Mouse (Mus musculus): Measurements from ENCODE around the gene Iqschfp. TPM values are rescaled to one million over a fixed set of nuclear protein-coding genes. Genes with fewer than 3 reads are reported as not detected.
A peak's percentile ranks its signal among the peaks of the same experiment; 100 is the strongest.

Iqschfp gene
- polyA plus RNA-seq, 1 experiment from 2014 or later: 5.3 TPM

DNA sequence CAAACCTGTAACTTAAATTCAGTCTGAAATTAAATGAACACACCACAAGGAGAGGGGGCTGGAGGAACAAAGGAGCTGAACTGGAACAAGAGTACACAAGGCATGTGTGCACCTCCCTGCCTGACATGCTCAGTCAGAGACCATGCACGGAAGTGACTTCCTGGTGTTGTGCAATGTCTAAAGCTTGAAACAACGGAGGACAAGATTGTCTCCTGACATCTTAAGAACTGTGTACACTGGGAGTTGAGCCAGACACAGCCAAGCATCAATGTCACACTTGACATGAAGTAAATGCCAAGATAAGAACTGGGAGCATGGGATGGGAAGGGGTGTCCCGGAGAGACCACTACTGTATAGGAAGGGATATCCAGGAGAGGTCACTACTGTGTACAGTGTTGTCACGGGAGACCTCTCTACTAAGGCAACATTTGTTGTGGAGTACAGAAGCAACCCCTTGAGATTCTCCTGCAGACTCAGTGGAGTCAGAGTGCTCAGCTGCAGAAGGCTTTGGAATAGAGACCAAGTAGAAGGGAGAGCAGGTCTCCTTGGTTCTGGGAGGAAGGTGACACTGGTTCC is 663.1 kb downstream of the Iqschfp start:
- no peaks in the 10 kb centered on the region for H3K27me3 ChIP-seq (replicated peaks; ENCODE audit: control insufficient read depth, insufficient read depth, low read length)

DNA sequence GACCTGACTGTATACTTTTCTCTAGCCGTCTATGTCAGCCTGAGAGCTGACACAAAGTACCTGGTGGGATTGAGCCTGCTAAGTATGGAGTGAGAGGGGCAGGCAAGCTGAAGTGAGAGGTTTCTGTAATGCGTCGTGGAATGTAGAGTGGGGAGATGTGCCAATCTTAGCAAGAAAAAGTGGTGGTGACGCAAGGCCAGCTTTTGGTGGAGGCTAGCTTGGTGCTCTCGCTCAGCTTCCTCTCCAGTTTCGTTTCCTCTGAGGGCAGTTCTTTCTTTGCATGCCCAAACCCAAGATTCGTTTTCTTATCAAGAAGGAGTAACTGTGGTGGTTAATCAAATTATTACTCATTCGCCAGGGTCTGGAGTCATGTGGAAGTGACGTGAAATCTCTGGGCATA is 664.9 kb downstream of the Iqschfp start:
- WGBS: 95% methylated on average over 9 of the region's 9 CpGs

More for the DNA sequence above, 663.1 kb downstream of the Iqschfp start:
- Histone ChIP-seq H3K4me3 (replicated peaks; ENCODE audit: low read length) (no peak overlapping the region), H3K27ac (ENCODE audit: low read length) (no peak overlapping the region), H3K4me1 (replicated peaks; ENCODE audit: control insufficient read depth, insufficient read depth, low read length) (no peaks in the 10 kb centered on the region), H3K36me3 (ENCODE audit: control insufficient read depth, insufficient read depth) (no peaks in the 10 kb centered on the region), H3K9me3 (ENCODE audit: control insufficient read depth, low read length) (no peaks in the 10 kb centered on the region), H3K4me2 (ENCODE audit: low read length) (no peak overlapping the region), H3K9ac (replicated peaks; ENCODE audit: low read depth, low read length) (no peak overlapping the region)
- ATAC-seq: no peak
- 80% methylated on average over 4 of the region's 4 CpGs for WGBS

DNA sequence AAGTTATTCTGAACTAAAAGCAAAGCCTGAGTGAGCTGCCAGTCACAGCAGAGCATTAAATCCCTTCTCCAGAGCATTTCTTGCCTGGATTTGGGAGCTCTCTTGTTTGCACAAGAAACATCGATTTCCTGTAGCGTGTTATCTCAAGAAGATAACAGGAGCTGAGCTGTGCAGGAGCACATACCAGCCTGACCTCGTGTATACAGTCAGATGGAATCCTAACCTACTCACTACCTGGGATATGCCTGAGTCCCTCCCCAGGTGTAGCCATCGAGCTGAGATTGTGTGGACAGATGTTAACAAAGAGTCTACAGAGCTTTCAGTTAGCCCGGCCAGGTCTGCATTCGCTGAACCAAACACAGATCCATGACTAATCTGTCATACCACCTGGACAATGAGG is 666.7 kb downstream of the Iqschfp start:
- no peaks in the 10 kb centered on the region for H3K27me3 ChIP-seq (replicated peaks; ENCODE audit: control insufficient read depth, insufficient read depth, low read length)
- no peaks in the 10 kb centered on the region for H3K9me3 ChIP-seq (ENCODE audit: control insufficient read depth, low read length)
- H3K4me3 ChIP-seq (replicated peaks; ENCODE audit: low read length): no peak overlapping the region
- H3K27ac ChIP-seq (ENCODE audit: low read length): no peak overlapping the region
- H3K9ac ChIP-seq (replicated peaks; ENCODE audit: low read depth, low read length): no peak overlapping the region
- ATAC-seq: no peak
- 88% methylated on average over 6 of the region's 6 CpGs for WGBS
- no peaks in the 10 kb centered on the region for H3K36me3 ChIP-seq (ENCODE audit: control insufficient read depth, insufficient read depth)
- H3K4me2 ChIP-seq (ENCODE audit: low read length): no peak overlapping the region
- H3K4me1 ChIP-seq (replicated peaks; ENCODE audit: control insufficient read depth, insufficient read depth, low read length): peaks cover 6% of the 10 kb centered on the region

More for the DNA sequence above, 664.9 kb downstream of the Iqschfp start:
- no peak for ATAC-seq
- Histone ChIP-seq H3K4me3 (replicated peaks; ENCODE audit: low read length) (no peak overlapping the region), H3K4me1 (replicated peaks; ENCODE audit: control insufficient read depth, insufficient read depth, low read length) (no peaks in the 10 kb centered on the region), H3K36me3 (ENCODE audit: control insufficient read depth, insufficient read depth) (no peaks in the 10 kb centered on the region), H3K9me3 (ENCODE audit: control insufficient read depth, low read length) (no peaks in the 10 kb centered on the region), H3K9ac (replicated peaks; ENCODE audit: low read depth, low read length) (no peak overlapping the region), H3K27me3 (replicated peaks; ENCODE audit: control insufficient read depth, insufficient read depth, low read length) (no peaks in the 10 kb centered on the region), H3K27ac (ENCODE audit: low read length) (no peak overlapping the region), H3K4me2 (ENCODE audit: low read length) (no peak overlapping the region)

DNA sequence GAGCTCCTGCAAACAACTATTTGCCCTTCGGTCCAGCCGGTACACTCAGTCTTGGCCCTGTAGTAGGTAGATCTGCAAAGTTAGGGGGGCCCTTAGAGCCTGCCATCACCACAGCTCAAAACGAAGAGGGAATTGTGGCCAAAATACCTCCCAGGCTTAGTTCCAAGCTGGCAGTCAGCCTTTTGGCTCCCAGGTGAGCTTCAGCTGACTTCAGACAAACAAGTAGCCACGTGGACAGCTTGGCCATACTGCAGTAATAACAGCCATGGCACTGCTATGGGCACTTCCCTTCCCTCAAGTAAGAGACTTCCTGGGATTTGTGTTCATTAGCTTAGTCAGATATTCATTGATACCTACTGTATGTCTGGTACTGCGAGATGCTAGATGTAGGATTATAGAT is 668.0 kb downstream of the Iqschfp start:
- Histone ChIP-seq H3K4me3 (replicated peaks; ENCODE audit: low read length) (no peak overlapping the region), H3K36me3 (ENCODE audit: control insufficient read depth, insufficient read depth) (no peaks in the 10 kb centered on the region), H3K4me1 (replicated peaks; ENCODE audit: control insufficient read depth, insufficient read depth, low read length) (peaks cover 16% of the 10 kb centered on the region), H3K27me3 (replicated peaks; ENCODE audit: control insufficient read depth, insufficient read depth, low read length) (no peaks in the 10 kb centered on the region), H3K27ac (ENCODE audit: low read length) (no peak overlapping the region), H3K9ac (replicated peaks; ENCODE audit: low read depth, low read length) (no peak overlapping the region), H3K9me3 (ENCODE audit: control insufficient read depth, low read length) (no peaks in the 10 kb centered on the region), H3K4me2 (ENCODE audit: low read length) (no peak overlapping the region)
- 72% methylated on average over 5 of the region's 5 CpGs for WGBS
- no peak for ATAC-seq

DNA sequence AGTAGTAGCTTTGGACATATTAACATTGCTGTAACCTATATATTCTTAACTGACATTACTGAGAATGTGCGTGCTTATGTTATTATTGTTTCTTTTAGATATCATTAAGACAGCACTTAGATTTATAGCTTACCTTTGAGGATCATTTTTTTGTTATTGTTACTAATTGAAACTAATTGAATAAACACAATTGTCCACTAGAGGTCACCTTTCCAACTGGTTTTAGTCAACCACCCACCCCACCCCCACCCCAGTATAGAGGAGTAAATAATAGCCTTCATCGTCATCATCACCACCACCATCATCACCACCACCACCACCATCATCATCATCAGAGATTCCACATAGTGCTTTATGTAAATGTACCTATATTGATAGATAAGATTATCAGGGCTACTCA is 670.8 kb downstream of the Iqschfp start:
- Histone ChIP-seq H3K27me3 (replicated peaks; ENCODE audit: control insufficient read depth, insufficient read depth, low read length) (no peaks in the 10 kb centered on the region), H3K4me3 (replicated peaks; ENCODE audit: low read length) (no peak overlapping the region), H3K36me3 (ENCODE audit: control insufficient read depth, insufficient read depth) (no peaks in the 10 kb centered on the region), H3K9ac (replicated peaks; ENCODE audit: low read depth, low read length) (no peak overlapping the region), H3K9me3 (ENCODE audit: control insufficient read depth, low read length) (no peaks in the 10 kb centered on the region), H3K4me1 (replicated peaks; ENCODE audit: control insufficient read depth, insufficient read depth, low read length) (peaks cover 22% of the 10 kb centered on the region), H3K4me2 (ENCODE audit: low read length) (no peak overlapping the region), H3K27ac (ENCODE audit: low read length) (no peak overlapping the region)
- ATAC-seq: no peak
- WGBS: 69% methylated on average over 2 of the region's 2 CpGs

DNA sequence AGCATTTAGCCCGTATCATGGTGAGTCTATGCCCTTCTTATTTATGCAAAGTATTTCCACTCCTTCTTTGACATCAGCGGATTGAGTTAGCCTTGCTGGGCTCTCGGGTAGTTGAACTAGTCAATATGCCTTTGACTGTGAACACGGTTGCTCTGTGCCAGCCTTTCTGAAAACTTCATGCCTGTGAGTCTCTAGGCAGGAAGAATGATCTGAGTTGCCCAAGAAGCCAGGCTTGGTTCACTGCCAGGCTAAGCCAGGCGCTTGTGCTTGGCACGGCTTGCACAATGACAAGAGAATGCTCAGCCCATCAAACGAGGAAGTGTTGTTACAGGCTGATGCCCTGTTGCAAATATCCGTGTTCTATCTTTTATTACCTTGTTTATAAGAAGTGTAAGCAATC is 671.9 kb downstream of the Iqschfp start:
- Histone ChIP-seq H3K9ac (replicated peaks; ENCODE audit: low read depth, low read length) (no peak overlapping the region), H3K4me3 (replicated peaks; ENCODE audit: low read length) (no peak overlapping the region), H3K27ac (ENCODE audit: low read length) (no peak overlapping the region), H3K4me1 (replicated peaks; ENCODE audit: control insufficient read depth, insufficient read depth, low read length) (peaks cover 22% of the 10 kb centered on the region), H3K27me3 (replicated peaks; ENCODE audit: control insufficient read depth, insufficient read depth, low read length) (no peaks in the 10 kb centered on the region), H3K36me3 (ENCODE audit: control insufficient read depth, insufficient read depth) (no peaks in the 10 kb centered on the region), H3K4me2 (ENCODE audit: low read length) (no peak overlapping the region), H3K9me3 (ENCODE audit: control insufficient read depth, low read length) (no peaks in the 10 kb centered on the region)
- ATAC-seq: peak; percentile 69; the same call in 1 of the 2 replicates
- 27% methylated on average over 8 of the region's 8 CpGs for WGBS

DNA sequence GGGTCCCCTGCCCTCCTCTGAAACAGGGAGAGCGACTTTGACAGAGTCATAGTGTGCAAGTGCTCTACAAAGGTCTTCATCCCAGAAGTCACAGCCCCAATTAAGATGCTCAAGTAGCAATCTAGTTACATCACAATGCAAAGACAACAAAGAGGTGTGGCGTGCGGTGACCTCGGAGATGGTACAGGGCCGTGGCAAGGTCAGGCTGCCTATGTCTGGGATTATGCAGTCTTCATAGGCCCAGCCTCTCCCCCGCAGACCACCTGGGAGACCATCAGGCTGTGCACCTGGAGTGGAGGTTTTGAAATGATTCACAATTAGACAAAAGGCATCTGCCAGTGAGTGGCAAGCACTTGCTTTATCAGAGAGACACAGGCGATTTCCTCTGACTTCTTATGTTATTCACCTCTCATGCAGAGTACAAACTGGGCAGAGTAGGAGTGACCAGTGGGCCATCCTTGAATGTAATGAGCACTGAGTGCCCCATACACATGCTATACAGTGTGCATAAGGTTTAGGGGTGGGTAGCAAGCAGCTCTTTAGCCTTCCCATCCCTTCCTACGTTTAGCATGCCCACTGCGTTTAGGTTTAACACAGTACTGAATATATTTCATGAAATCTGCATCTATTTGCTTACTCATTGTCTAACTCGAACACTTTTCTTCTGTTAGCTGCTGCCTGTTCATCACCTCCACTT is 673.1 kb downstream of the Iqschfp start:
- no peak overlapping the region for H3K9ac ChIP-seq (replicated peaks; ENCODE audit: low read depth, low read length)
- H3K4me1 ChIP-seq (replicated peaks; ENCODE audit: control insufficient read depth, insufficient read depth, low read length): peaks cover 22% of the 10 kb centered on the region
- H3K27ac ChIP-seq (ENCODE audit: low read length): no peak overlapping the region; the same call in 1 of the 2 replicates
- no peaks in the 10 kb centered on the region for H3K27me3 ChIP-seq (replicated peaks; ENCODE audit: control insufficient read depth, insufficient read depth, low read length)
- 56% methylated on average over 10 of the region's 10 CpGs for WGBS
- peak; percentile 26 for ATAC-seq
- no peaks in the 10 kb centered on the region for H3K9me3 ChIP-seq (ENCODE audit: control insufficient read depth, low read length)
- no peak overlapping the region for H3K4me3 ChIP-seq (replicated peaks; ENCODE audit: low read length)
- no peak overlapping the region for H3K4me2 ChIP-seq (ENCODE audit: low read length)
- H3K36me3 ChIP-seq (ENCODE audit: control insufficient read depth, insufficient read depth): no peaks in the 10 kb centered on the region

DNA sequence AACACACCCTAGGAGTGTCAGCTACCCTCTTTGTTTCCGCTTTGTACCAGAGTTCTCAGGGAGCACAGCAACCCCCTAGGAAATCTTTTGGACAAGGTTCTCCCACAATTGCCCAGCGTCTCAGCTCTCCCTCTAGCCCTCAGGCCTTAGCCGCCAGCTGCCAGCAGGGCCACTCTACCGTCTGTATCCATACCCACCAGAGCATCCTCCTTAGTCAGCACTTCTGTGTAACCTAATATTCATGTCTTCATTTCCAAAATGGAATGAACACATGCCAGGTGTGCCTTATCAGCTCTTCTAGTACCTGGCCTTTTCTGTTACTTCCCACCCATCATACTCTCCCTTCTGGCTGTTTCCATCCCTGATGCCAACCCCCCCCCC is 673.6 kb downstream of the Iqschfp start:
- WGBS: 48% methylated on average over 4 of the region's 4 CpGs
- no peaks in the 10 kb centered on the region for H3K9me3 ChIP-seq (ENCODE audit: control insufficient read depth, low read length)
- peaks cover 22% of the 10 kb centered on the region for H3K4me1 ChIP-seq (replicated peaks; ENCODE audit: control insufficient read depth, insufficient read depth, low read length)
- H3K27me3 ChIP-seq (replicated peaks; ENCODE audit: control insufficient read depth, insufficient read depth, low read length): no peaks in the 10 kb centered on the region
- H3K27ac ChIP-seq (ENCODE audit: low read length): no peak overlapping the region
- H3K36me3 ChIP-seq (ENCODE audit: control insufficient read depth, insufficient read depth): no peaks in the 10 kb centered on the region
- ATAC-seq: no peak
- no peak overlapping the region for H3K9ac ChIP-seq (replicated peaks; ENCODE audit: low read depth, low read length)
- no peak overlapping the region for H3K4me3 ChIP-seq (replicated peaks; ENCODE audit: low read length)
- H3K4me2 ChIP-seq (ENCODE audit: low read length): no peak overlapping the region

DNA sequence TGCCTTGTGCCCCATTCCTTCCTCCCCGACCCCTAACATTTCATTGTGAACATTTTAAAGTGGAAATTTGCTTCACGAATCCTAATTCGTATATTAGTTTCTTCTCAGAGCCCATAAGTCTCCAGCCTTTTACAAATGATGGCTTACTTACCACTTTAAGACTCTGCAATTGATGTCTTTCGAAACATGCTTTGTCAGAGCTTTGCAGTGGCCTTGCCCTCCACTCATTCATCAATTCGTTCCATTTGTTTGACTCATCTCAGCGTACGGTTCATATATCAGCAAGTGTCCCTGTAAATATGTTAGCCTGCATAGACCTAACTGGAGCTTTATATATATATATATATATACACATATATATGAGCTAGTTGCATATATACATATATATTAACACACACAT is 675.5 kb downstream of the Iqschfp start:
- no peak for ATAC-seq

More for the DNA sequence above, 675.5 kb downstream of the Iqschfp start:
- Histone ChIP-seq H3K27me3 (replicated peaks; ENCODE audit: control insufficient read depth, insufficient read depth, low read length) (no peaks in the 10 kb centered on the region), H3K4me3 (replicated peaks; ENCODE audit: low read length) (no peak overlapping the region), H3K4me2 (ENCODE audit: low read length) (no peak overlapping the region), H3K36me3 (ENCODE audit: control insufficient read depth, insufficient read depth) (no peaks in the 10 kb centered on the region), H3K9me3 (ENCODE audit: control insufficient read depth, low read length) (no peaks in the 10 kb centered on the region), H3K9ac (replicated peaks; ENCODE audit: low read depth, low read length) (no peak overlapping the region), H3K27ac (ENCODE audit: low read length) (no peak overlapping the region), H3K4me1 (replicated peaks; ENCODE audit: control insufficient read depth, insufficient read depth, low read length) (peaks cover 25% of the 10 kb centered on the region)
- 92% methylated on average over 7 of the region's 7 CpGs for WGBS
